10 mouse cellular contexts compared by ENCODE assay signal in the genomic region with DNA sequence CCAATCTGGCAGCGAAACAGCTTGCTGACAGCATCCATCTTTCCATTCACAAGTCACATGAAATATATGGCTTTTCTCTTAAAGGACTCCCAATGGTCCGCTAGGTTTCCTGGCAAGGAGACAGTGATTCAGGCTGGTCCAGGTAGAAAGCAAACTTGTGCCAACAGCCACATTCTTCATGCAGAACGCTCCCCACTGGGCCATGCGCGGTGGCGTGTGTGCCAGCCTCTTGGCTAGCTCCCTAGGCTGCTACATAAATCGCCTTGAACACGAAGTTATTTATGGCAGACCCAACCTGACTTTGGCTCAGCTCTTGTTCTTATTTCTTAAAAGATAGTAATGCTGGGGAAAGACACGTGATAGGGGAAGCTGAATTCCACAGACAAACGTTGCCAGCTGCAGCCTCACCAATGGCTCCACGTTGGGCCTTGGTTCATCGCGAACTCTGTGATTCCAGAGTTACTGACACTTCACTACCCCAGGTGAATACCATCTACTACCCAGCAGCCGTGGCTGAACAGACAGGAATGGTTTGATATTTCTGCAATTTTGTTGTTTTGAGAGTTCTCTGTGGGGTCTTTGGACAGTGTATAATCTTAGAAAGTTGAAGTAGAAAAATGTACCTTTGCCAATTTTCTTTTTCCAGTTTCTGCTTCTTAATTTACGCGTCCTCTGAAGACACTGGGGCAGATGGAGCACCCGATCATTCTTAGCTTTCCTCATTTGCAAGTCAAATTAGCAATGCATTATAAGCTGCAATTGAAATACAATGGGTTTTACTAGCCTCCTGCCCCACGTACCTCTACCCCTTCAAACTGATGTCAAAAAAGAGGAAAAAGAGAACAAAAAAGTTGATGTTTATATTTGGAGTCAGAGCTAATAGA.
DNase-seq lines count a peak whose midpoint lies in the region; ATAC-seq and TF ChIP-seq lines count a peak whose summit lies in the region.
"Had no signal": no experiment of that assay in that cellular context is flagged by ENCODE, and none has a peak within 500 bp of the region (broad histone marks: within the 10 kb centered on the region; RNA-seq: fewer than 3 reads in every experiment).

No protein-coding gene starts in this region.

- no peaks in the 10 kb centered on the region for H3K9me3 ChIP-seq in embryonic facial prominence, embryonic 14.5 days (ENCODE audit: control insufficient read depth, low read length)
- no peaks in the 10 kb centered on the region for H3K9me3 ChIP-seq in limb, embryonic 14.5 days (ENCODE audit: control insufficient read depth, low read length)
- H3K9me3 ChIP-seq: liver, embryonic 15.5 days had no signal

- no peak overlapping the region for H3K9ac ChIP-seq in embryonic facial prominence, embryonic 14.5 days (ENCODE audit: low read depth, low read length)
- no peak overlapping the region for H3K9ac ChIP-seq in limb, embryonic 14.5 days (ENCODE audit: low read depth, low read length, severe bottlenecking)
- H3K9ac ChIP-seq: liver, embryonic 15.5 days had no signal

- no peak for TF ChIP-seq POLR2A in limb, embryonic 14.5 days (IDR thresholded peaks at IDR 0.05; ENCODE audit: borderline replicate concordance, extremely low read depth, insufficient read depth, insufficient read length)

- ATAC-seq in cerebellum, adult (ENCODE audit: insufficient number of reproducible peaks, low FRiP score, low TSS enrichment), result no peak
- ATAC-seq in embryonic facial prominence, embryonic 14.5 days (ENCODE audit: low read depth), result 0 out of 2 replicates have a peak, but pooled peaks have one; percentile 20
- ATAC-seq in limb, embryonic 14.5 days (ENCODE audit: low FRiP score, low read depth), result peak; percentile 50
- no peak for ATAC-seq in erythroblast, adult 5-6 weeks (replicated peaks; ENCODE audit: low FRiP score, poor library complexity, severe bottlenecking)

- peak; percentile 30 for DNase-seq in cerebellum, adult 11 months
- peak; percentile 62 for DNase-seq in adrenal gland, postnatal 10 days
- no peak for DNase-seq in embryonic facial prominence, embryonic 14.5 days (ENCODE audit: low spot score)
- peak; percentile 65 for DNase-seq in limb, embryonic 14.5 days (ENCODE audit: low spot score)
- no peak for DNase-seq in spleen, postnatal 14 days (ENCODE audit: low spot score in 2 of 2)
- no peak for DNase-seq in spleen, adult 18-20 months
- DNase-seq: heart, postnatal 4 days had no signal

- H3K4me1 ChIP-seq in embryonic facial prominence, embryonic 14.5 days (ENCODE audit: control insufficient read depth, insufficient read depth, low read length), result peaks cover 5% of the 10 kb centered on the region
- H3K4me1 ChIP-seq in limb, embryonic 14.5 days (ENCODE audit: control insufficient read depth, insufficient read depth, low read length), result peaks cover 12% of the 10 kb centered on the region
- H3K4me1 ChIP-seq: liver, embryonic 15.5 days had no signal

- no peak overlapping the region for H3K4me2 ChIP-seq in embryonic facial prominence, embryonic 14.5 days (ENCODE audit: low read depth, low read length)
- H3K4me2 ChIP-seq in limb, embryonic 14.5 days (replicated peaks; ENCODE audit: low read depth, low read length, severe bottlenecking), result no peak overlapping the region
- H3K4me2 ChIP-seq: liver, embryonic 15.5 days had no signal

- no peak overlapping the region for H3K27ac ChIP-seq in embryonic facial prominence, embryonic 14.5 days (replicated peaks; ENCODE audit: low read depth, low read length)
- no peak overlapping the region; the same call in 1 of the 2 replicates for H3K27ac ChIP-seq in limb, embryonic 14.5 days (replicated peaks; ENCODE audit: low read depth, low read length)
- H3K27ac ChIP-seq: liver, embryonic 15.5 days had no signal

- 64% methylated on average over 18 of the region's 18 CpGs for WGBS in embryonic facial prominence, embryonic 14.5 days
- 59% methylated on average over 18 of the region's 18 CpGs for WGBS in limb, embryonic 14.5 days

- no peaks in the 10 kb centered on the region for H3K27me3 ChIP-seq in embryonic facial prominence, embryonic 14.5 days (replicated peaks; ENCODE audit: control insufficient read depth, insufficient read depth, low read length)
- no peaks in the 10 kb centered on the region for H3K27me3 ChIP-seq in limb, embryonic 14.5 days (ENCODE audit: control insufficient read depth, insufficient read depth, low read length)
- H3K27me3 ChIP-seq: liver, embryonic 15.5 days had no signal

- no peaks in the 10 kb centered on the region for H3K36me3 ChIP-seq in embryonic facial prominence, embryonic 14.5 days (ENCODE audit: control insufficient read depth, insufficient read depth, low read length)
- H3K36me3 ChIP-seq in limb, embryonic 14.5 days (ENCODE audit: control insufficient read depth, insufficient read depth, low read length), result no peaks in the 10 kb centered on the region
- H3K36me3 ChIP-seq: liver, embryonic 15.5 days had no signal

- H3K4me3 ChIP-seq in embryonic facial prominence, embryonic 14.5 days (ENCODE audit: low read depth, low read length), result no peak overlapping the region
- no peak overlapping the region for H3K4me3 ChIP-seq in limb, embryonic 14.5 days (replicated peaks; ENCODE audit: low read length)
- H3K4me3 ChIP-seq: liver, embryonic 15.5 days had no signal

Comparison
In these comparisons a context has a peak if more than half of its experiments do, and no peak if none do; other contexts are left out.
1. DNase-seq: peak in cerebellum, adult 11 months (single experiment), adrenal gland, postnatal 10 days (single experiment) and limb, embryonic 14.5 days (single experiment); none in embryonic facial prominence, embryonic 14.5 days (single experiment), spleen, postnatal 14 days (0 of 2) and spleen, adult 18-20 months (0 of 2).
2. ATAC-seq: peak in embryonic facial prominence, embryonic 14.5 days (single experiment) and limb, embryonic 14.5 days (single experiment); none in cerebellum, adult (single experiment) and erythroblast, adult 5-6 weeks (single experiment).